Mouse (Mus musculus) spleen, postnatal 36 days (tissue): ENCODE data around the gene Cldn24.
"Not testable (repeated sequence)": the region's sequence is repeated elsewhere in the genome, so short reads cannot be mapped to it uniquely, and the experiment has no call there.

ENCODE experiments used
- DNase-seq, 2 experiments: peaks; one replicate each; pipeline ENCODE4 v3.0.0; 2022; ENCODE audit warnings: low spot score in 2 of 2, mixed read lengths in 1 of 2

Gene Cldn24

GRCm38 (mm10) chr8:47821843-47822242, at the start of gene Cldn24:
Gene Cldn24, plus strand, starts transcription at chr8:47822143.
- no peak for DNase-seq

- DNase-seq, result no peak
Observed at GRCm38 (mm10) chr8:47772986-47773385, 49.0 kb upstream of the Cldn24 start.

GRCm38 (mm10) chr8:47777415-47777814, 44.5 kb upstream of the Cldn24 start:
- no peak for DNase-seq

- no peak for DNase-seq
Observed at GRCm38 (mm10) chr8:47779589-47779988, 42.4 kb upstream of the Cldn24 start.

GRCm38 (mm10) chr8:47781881-47782280, 40.1 kb upstream of the Cldn24 start:
- DNase-seq, result no peak

GRCm38 (mm10) chr8:47783544-47783943, 38.4 kb upstream of the Cldn24 start:
- no peak for DNase-seq

- DNase-seq, result no peak
Observed at GRCm38 (mm10) chr8:47783944-47784343, 38.0 kb upstream of the Cldn24 start.

GRCm38 (mm10) chr8:47784436-47784835, 37.5 kb upstream of the Cldn24 start:
- no peak for DNase-seq

GRCm38 (mm10) chr8:47786323-47786722, 35.6 kb upstream of the Cldn24 start:
- DNase-seq, result no peak

- no peak for DNase-seq
Observed at GRCm38 (mm10) chr8:47787705-47788104, 34.2 kb upstream of the Cldn24 start.

- DNase-seq, result no peak
Observed at GRCm38 (mm10) chr8:47791986-47792385, 30.0 kb upstream of the Cldn24 start.

- DNase-seq, result no peak
Observed at GRCm38 (mm10) chr8:47799438-47799837, 22.5 kb upstream of the Cldn24 start.

GRCm38 (mm10) chr8:47802349-47802748, 19.6 kb upstream of the Cldn24 start:
- DNase-seq, result no peak

- DNase-seq, result no peak
Observed at GRCm38 (mm10) chr8:47804262-47804661, 17.7 kb upstream of the Cldn24 start.

GRCm38 (mm10) chr8:47809970-47810665, 11.8 kb upstream of the Cldn24 start:
- no peak for DNase-seq

- no peak for DNase-seq
Observed at GRCm38 (mm10) chr8:47810666-47811015, 11.3 kb upstream of the Cldn24 start.

- no peak for DNase-seq
Observed at GRCm38 (mm10) chr8:47811221-47811620, 10.7 kb upstream of the Cldn24 start.

- no peak for DNase-seq
Observed at GRCm38 (mm10) chr8:47819034-47819433, 2.9 kb upstream of the Cldn24 start.

GRCm38 (mm10) chr8:47820914-47821772, 800 bp upstream of the Cldn24 start:
- no peak for DNase-seq

GRCm38 (mm10) chr8:47822541-47822940, 598 bp downstream of the Cldn24 start:
- not testable (repeated sequence) for DNase-seq

GRCm38 (mm10) chr8:47823777-47824176, 1.8 kb downstream of the Cldn24 start:
- no peak for DNase-seq

GRCm38 (mm10) chr8:47824182-47824581, 2.2 kb downstream of the Cldn24 start, which contains the start of gene Cldn22:
Gene Cldn22, plus strand, starts transcription at chr8:47824482.
- no peak for DNase-seq

- DNase-seq, result no peak
Observed at GRCm38 (mm10) chr8:47825596-47825995, 3.7 kb downstream of the Cldn24 start.
